Comparison of ENCODE assay signal across 9 mouse cellular contexts in the genomic region with DNA sequence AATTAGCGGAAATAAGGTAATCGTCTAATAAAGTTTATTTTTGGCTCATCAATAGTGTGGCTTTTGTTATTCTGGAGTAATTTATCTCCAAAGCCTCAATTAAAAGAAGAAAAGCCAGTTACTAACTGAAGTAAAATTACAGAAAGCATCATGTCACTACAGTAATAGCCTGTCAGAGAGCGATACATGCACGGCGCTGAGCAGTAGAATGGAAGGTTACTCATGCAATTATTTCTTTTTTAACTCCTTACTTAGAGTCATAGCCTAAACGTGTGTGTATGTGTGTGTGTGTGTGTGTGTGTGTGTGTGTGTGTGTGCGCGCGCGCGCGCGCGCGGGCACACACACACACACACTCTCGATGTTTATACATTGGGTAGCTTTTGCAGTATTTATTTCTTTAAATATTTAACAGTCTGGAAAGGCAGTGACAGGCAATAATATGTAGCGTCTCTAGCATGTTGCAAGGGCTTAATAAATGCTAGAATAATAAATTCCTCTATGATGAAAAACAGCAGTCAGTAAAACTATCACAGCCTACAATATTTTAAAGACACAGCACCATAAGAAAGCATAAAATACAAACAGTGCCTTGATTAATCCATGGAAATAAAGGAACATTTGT. TPM values are rescaled to one million over a fixed set of nuclear protein-coding genes. Genes with fewer than 3 reads are reported as not detected.
DNase-seq lines count a peak whose midpoint lies in the region; ATAC-seq and TF ChIP-seq lines count a peak whose summit lies in the region.
"Had no signal": no experiment of that assay in that cellular context is flagged by ENCODE, and none has a peak within 500 bp of the region (broad histone marks: within the 10 kb centered on the region; RNA-seq: fewer than 3 reads in every experiment).

No protein-coding gene starts in this region.

- peaks cover 57% of the 10 kb centered on the region for H3K4me1 ChIP-seq in forebrain, embryonic 13.5 days
- H3K4me1 ChIP-seq in limb, embryonic 12.5 days (replicated peaks), result peaks cover 31% of the 10 kb centered on the region
- peaks cover 53% of the 10 kb centered on the region for H3K4me1 ChIP-seq in neural tube, embryonic 13.5 days (replicated peaks)

- H3K36me3 ChIP-seq in forebrain, embryonic 13.5 days (ENCODE audit: poor library complexity, severe bottlenecking), result no peaks in the 10 kb centered on the region
- H3K36me3 ChIP-seq in limb, embryonic 12.5 days, result no peaks in the 10 kb centered on the region
- H3K36me3 ChIP-seq in neural tube, embryonic 13.5 days, result no peaks in the 10 kb centered on the region

- no peaks in the 10 kb centered on the region for H3K9me3 ChIP-seq in forebrain, embryonic 13.5 days (replicated peaks)
- no peaks in the 10 kb centered on the region for H3K9me3 ChIP-seq in limb, embryonic 12.5 days
- H3K9me3 ChIP-seq in neural tube, embryonic 13.5 days, result no peaks in the 10 kb centered on the region

- no peak for DNase-seq in layer of hippocampus, adult 2 months (ENCODE audit: low spot score in 2 of 2)
- no peak for DNase-seq in layer of hippocampus, postnatal 36 days
- no peak for DNase-seq in thymus, postnatal 36 days
- DNase-seq in T-cell, adult 2 months (ENCODE audit: low spot score), result no peak
- DNase-seq in urinary bladder, postnatal 4 days (ENCODE audit: low spot score in 2 of 2), result no peak

- peak overlapping the region; percentile 95 for H3K27ac ChIP-seq in layer of hippocampus, adult 2 months
- H3K27ac ChIP-seq in forebrain, embryonic 13.5 days, result no peak overlapping the region
- H3K27ac ChIP-seq in limb, embryonic 12.5 days, result no peak overlapping the region
- no peak overlapping the region for H3K27ac ChIP-seq in neural tube, embryonic 13.5 days (replicated peaks)

- peak overlapping the region; percentile 85 for H3K4me3 ChIP-seq in layer of hippocampus, adult 2 months
- H3K4me3 ChIP-seq in forebrain, embryonic 13.5 days, result peak overlapping the region; percentile 85
- H3K4me3 ChIP-seq in limb, embryonic 12.5 days (replicated peaks), result peak overlapping the region; percentile 26
- H3K4me3 ChIP-seq in neural tube, embryonic 13.5 days, result peak overlapping the region; percentile 93

- no peak overlapping the region for H3K9ac ChIP-seq in forebrain, embryonic 13.5 days
- H3K9ac ChIP-seq in limb, embryonic 12.5 days (replicated peaks), result no peak overlapping the region
- H3K9ac ChIP-seq in neural tube, embryonic 13.5 days, result 0 out of 2 replicates have a peak overlapping the region, but pooled peaks have one; percentile 34

- 0 out of 2 replicates have a peak, but pooled peaks cover 5% of the 10 kb centered on the region for H3K27me3 ChIP-seq in forebrain, embryonic 13.5 days
- peaks cover 6% of the 10 kb centered on the region; the same call in 1 of the 2 replicates for H3K27me3 ChIP-seq in limb, embryonic 12.5 days
- H3K27me3 ChIP-seq in neural tube, embryonic 13.5 days, result no peaks in the 10 kb centered on the region

- 3% methylated on average over 17 of the region's 17 CpGs for WGBS in forebrain, embryonic 13.5 days
- WGBS in limb, embryonic 12.5 days, result 12% methylated on average over 17 of the region's 17 CpGs
- 10% methylated on average over 17 of the region's 17 CpGs for WGBS in neural tube, embryonic 13.5 days

- ATAC-seq in forebrain, embryonic 13.5 days, result no peak
- no peak for ATAC-seq in limb, embryonic 12.5 days (ENCODE audit: insufficient number of reproducible peaks, insufficient read depth, low FRiP score, low TSS enrichment, low read depth)
- ATAC-seq in neural tube, embryonic 13.5 days (ENCODE audit: low read depth), result no peak

- TF ChIP-seq CTCF in layer of hippocampus, adult 2 months (conservative IDR thresholded peaks at IDR 0.05), result no peak

- H3K4me2 ChIP-seq in forebrain, embryonic 13.5 days, result peak overlapping the region; percentile 77
- peak overlapping the region; percentile 81 for H3K4me2 ChIP-seq in limb, embryonic 12.5 days
- peak overlapping the region; percentile 91 for H3K4me2 ChIP-seq in neural tube, embryonic 13.5 days

RNA-seq across cellular contexts. Expression of gene Peli2, which starts 0.9 kb away (rescaled TPM):
- 10 to 100 TPM; 19.3 to 23.2 TPM for total RNA-seq in layer of hippocampus, adult 2 months (2021)
- 10 to 100 TPM; 15.4 to 27.4 TPM for total RNA-seq in layer of hippocampus, postnatal 36 days (2021)
- 8.4 and 8.5 TPM in 2 replicates for polyA plus RNA-seq in forebrain, embryonic 13.5 days (2015; fragmentation: Nextera tagmentation; extraction: Ambion mirVana)
- 12.3 and 12.6 TPM in 2 replicates for polyA plus RNA-seq in limb, embryonic 12.5 days (2016; fragmentation: Nextera tagmentation; extraction: Ambion mirVana)
- polyA plus RNA-seq in neural tube, embryonic 13.5 days (2015; fragmentation: Nextera tagmentation; extraction: Ambion mirVana), result 10.8 and 12.8 TPM in 2 replicates
- polyA plus RNA-seq: erythroblast, embryonic 14.5 days had no signal

Comparison
In these comparisons a context has a peak if more than half of its experiments do, and no peak if none do; other contexts are left out.
1. H3K4me3 ChIP-seq: peak in every context shown above with its lines; median percentile 93 in neural tube, embryonic 13.5 days; 85 in layer of hippocampus, adult 2 months; 85 in forebrain, embryonic 13.5 days; 26 in limb, embryonic 12.5 days.